ENCODE assay signal across 22 mouse cellular contexts in the genomic region with DNA sequence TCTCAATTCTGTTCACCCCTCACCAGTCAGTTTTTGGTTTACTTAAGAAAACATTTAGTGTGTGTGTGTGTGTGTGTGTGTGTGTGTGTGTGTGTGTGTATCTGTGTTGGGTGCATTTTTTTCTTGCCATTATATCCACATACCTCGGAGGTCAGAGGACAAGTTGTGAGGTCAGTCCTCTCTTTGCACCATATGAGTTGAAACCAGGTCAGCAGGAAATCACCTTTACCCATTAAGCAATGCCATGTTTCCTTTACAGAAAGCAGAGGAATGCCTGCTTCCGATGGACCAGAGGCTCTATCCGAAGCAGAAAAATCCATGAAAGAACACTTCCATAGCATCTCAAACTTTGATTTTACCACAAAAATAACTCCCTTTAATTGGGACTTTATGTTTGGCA.
"Had no signal": no experiment of that assay in that cellular context is flagged by ENCODE, and none has a peak within 500 bp of the region (broad histone marks: within the 10 kb centered on the region; RNA-seq: fewer than 3 reads in every experiment).

No protein-coding gene starts in this region.

- DNase-seq: kidney, adult 18-20 months; kidney, adult 9 months; kidney, postnatal 14 days; kidney, postnatal 4 days; left cerebral cortex, postnatal 4 days; lung, adult 18-20 months; lung, postnatal 10 days; lung, postnatal 36 days; retina, postnatal 1 day; right cerebral cortex, postnatal 25 days; spleen, adult 18-20 months; thymus, postnatal 25 days had no signal

- ATAC-seq: midbrain, embryonic 13.5 days; midbrain, embryonic 16.5 days had no signal

- H3K27me3 ChIP-seq: limb, embryonic 12.5 days; limb, embryonic 15.5 days; lung, embryonic 15.5 days; megakaryocyte, embryonic 14.5 days; midbrain, embryonic 13.5 days; neural tube, embryonic 13.5 days; stomach, embryonic 15.5 days had no signal

- H3K27ac ChIP-seq: limb, embryonic 12.5 days; limb, embryonic 15.5 days; lung, embryonic 15.5 days; midbrain, embryonic 10.5 days; midbrain, embryonic 13.5 days; neural tube, embryonic 13.5 days; stomach, embryonic 15.5 days had no signal

- H3K9me3 ChIP-seq: limb, embryonic 12.5 days; limb, embryonic 15.5 days; lung, embryonic 15.5 days; megakaryocyte, embryonic 14.5 days; midbrain, embryonic 10.5 days; midbrain, embryonic 13.5 days; neural tube, embryonic 13.5 days; stomach, embryonic 15.5 days had no signal

- H3K36me3 ChIP-seq: limb, embryonic 12.5 days; limb, embryonic 15.5 days; lung, embryonic 15.5 days; midbrain, embryonic 10.5 days; midbrain, embryonic 13.5 days; neural tube, embryonic 13.5 days; stomach, embryonic 15.5 days had no signal

- H3K9ac ChIP-seq: limb, embryonic 12.5 days; limb, embryonic 15.5 days; lung, embryonic 15.5 days; midbrain, embryonic 13.5 days; neural tube, embryonic 13.5 days; stomach, embryonic 15.5 days had no signal

- H3K4me1 ChIP-seq: limb, embryonic 12.5 days; limb, embryonic 15.5 days; lung, embryonic 15.5 days; megakaryocyte, embryonic 14.5 days; midbrain, embryonic 10.5 days; midbrain, embryonic 13.5 days; neural tube, embryonic 13.5 days; stomach, embryonic 15.5 days had no signal

- H3K4me3 ChIP-seq: limb, embryonic 12.5 days; limb, embryonic 15.5 days; lung, embryonic 15.5 days; megakaryocyte, embryonic 14.5 days; midbrain, embryonic 10.5 days; midbrain, embryonic 13.5 days; myocyte; neural tube, embryonic 13.5 days; stomach, embryonic 15.5 days had no signal

- H3K4me2 ChIP-seq: limb, embryonic 12.5 days; limb, embryonic 15.5 days; lung, embryonic 15.5 days; midbrain, embryonic 13.5 days; neural tube, embryonic 13.5 days; stomach, embryonic 15.5 days had no signal
